Mouse (Mus musculus) lung, postnatal 0 days (tissue): Measurements from ENCODE around the gene Tnni3.

Experiments
- CTCF ChIP-seq: IDR thresholded peaks from 2 replicates; pipeline ENCODE4 v1.5.1; 2016; ENCODE audit warnings: antibody characterized with exemption, mild to moderate bottlenecking
- EP300 ChIP-seq: IDR thresholded peaks from 2 replicates; pipeline ENCODE4 v1.6.1; 2016; ENCODE audit warnings: antibody characterized with exemption, mild to moderate bottlenecking, control low read depth

DNA sequence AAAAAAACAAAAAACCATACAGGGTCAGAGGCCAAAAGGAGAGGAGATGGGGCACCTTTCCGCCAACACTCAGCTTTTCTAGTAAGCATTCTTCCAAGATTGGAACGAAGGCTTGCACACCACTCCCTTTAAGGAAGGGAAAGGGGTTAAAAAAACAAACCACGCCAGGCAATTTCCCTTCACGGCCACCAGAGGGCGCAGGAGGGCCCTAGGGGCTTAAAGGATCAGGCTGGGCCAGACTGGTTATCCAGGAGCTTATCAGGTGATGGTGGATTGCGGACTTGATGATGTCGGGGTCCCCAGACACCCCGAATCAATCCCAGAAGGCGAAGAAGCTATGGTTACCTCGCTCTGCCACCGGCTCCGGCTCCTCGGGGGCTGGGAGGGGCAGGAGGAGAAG, 10.8 kb downstream of the Tnni3 start:
- no peak for TF ChIP-seq EP300
- TF ChIP-seq CTCF = peak; percentile 92
